In the genomic region with DNA sequence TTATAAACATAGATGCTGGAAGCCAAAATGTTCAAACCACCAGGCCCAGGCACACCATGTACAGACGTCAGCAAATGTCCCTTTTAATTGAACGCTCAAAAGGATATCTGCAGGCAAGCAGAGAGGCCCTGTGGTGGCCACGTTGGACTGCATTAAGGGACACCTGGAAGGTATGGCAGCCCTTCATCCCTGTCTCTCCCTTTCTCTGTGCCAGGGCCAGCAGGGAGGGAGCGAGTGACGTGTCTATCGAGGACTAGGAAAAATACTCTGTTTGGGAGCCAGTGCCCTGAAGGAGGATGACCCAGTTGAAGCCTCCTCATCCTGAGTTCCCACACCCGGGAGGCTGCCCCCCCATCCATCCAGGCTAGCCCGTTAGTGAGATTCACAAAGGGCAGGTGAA, we compare ENCODE assay signal across 15 mouse cellular contexts.
"Had no signal": no experiment of that assay in that cellular context is flagged by ENCODE, and none has a peak within 500 bp of the region (broad histone marks: within the 10 kb centered on the region; RNA-seq: fewer than 3 reads in every experiment).

No protein-coding gene starts in this region.

- DNase-seq: kidney, postnatal 25 days; layer of hippocampus, adult 9-11 months; layer of hippocampus, postnatal 36 days; lung, adult 18-20 months; midbrain, embryonic 14.5 days; retina, postnatal 1 day; right cerebral cortex, postnatal 4 days; spleen, adult 18-20 months; thymus, adult 2 months; thymus, postnatal 25 days had no signal

- H3K27me3 ChIP-seq: limb, embryonic 13.5 days; neural tube, embryonic 13.5 days; stomach, embryonic 15.5 days had no signal

- H3K9me3 ChIP-seq: limb, embryonic 13.5 days; midbrain, embryonic 10.5 days; neural tube, embryonic 13.5 days; stomach, embryonic 15.5 days had no signal

- H3K9ac ChIP-seq: limb, embryonic 13.5 days; liver, embryonic 14.5 days; neural tube, embryonic 13.5 days; stomach, embryonic 15.5 days had no signal

- H3K27ac ChIP-seq: limb, embryonic 13.5 days; liver, embryonic 14.5 days; midbrain, embryonic 10.5 days; neural tube, embryonic 13.5 days; stomach, embryonic 15.5 days had no signal

- H3K4me1 ChIP-seq: limb, embryonic 13.5 days; midbrain, embryonic 10.5 days; neural tube, embryonic 13.5 days; stomach, embryonic 15.5 days had no signal

- H3K36me3 ChIP-seq: limb, embryonic 13.5 days; midbrain, embryonic 10.5 days; neural tube, embryonic 13.5 days; stomach, embryonic 15.5 days had no signal

- H3K4me3 ChIP-seq: limb, embryonic 13.5 days; midbrain, embryonic 10.5 days; neural tube, embryonic 13.5 days; stomach, embryonic 15.5 days had no signal

- H3K4me2 ChIP-seq: limb, embryonic 13.5 days; neural tube, embryonic 13.5 days; stomach, embryonic 15.5 days had no signal
